Mouse (Mus musculus) ES-Bruce4 (cell line): ENCODE measurements at regions not wholly inside any gene's neighbourhood (a gene's known extent, or its start where the extent isn't known, plus 50 kb on each side); places are given as distances from the start of the nearest gene placed in this dataset.

Experiments
- CTCF ChIP-seq: IDR thresholded peaks from one replicate; pipeline ENCODE4 v1.8.1; 2011; ENCODE audit warnings: low read depth, low read length
- EP300 ChIP-seq: IDR thresholded peaks from 2 replicates; pipeline ENCODE4 v1.6.1; 2011; ENCODE audit warnings: low read depth, low read length; ENCODE audit not compliant: insufficient read depth

- no peak for TF ChIP-seq CTCF
- no peak for TF ChIP-seq EP300
Measured at GRCm38 (mm10) chr12:8099114-8099513, 108.8 kb upstream of the Ldah start.
